8 mouse cellular contexts compared by ENCODE assay signal in the genomic region with DNA sequence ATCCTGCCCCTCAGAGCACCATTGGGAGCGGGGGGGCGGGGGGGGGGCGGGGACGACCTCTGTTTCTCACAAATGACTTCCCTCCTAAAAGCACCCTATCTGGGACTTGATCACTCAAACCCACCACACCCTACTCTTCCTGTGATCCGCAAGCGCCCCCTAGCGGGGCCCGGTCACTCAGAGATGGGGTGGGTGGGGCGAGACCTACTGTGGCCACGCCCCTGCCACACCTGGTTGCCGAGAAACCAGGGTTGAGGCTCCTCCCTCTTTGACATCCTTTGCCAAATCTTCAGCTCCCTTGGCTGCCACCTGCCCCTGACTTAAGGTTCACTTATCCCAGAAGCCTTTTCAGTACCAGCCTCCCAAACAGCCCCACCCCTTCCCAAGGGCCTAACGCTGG. TPM values are rescaled to one million over a fixed set of nuclear protein-coding genes. Genes with fewer than 3 reads are reported as not detected.
DNase-seq lines count a peak whose midpoint lies in the region; ATAC-seq and TF ChIP-seq lines count a peak whose summit lies in the region.

No protein-coding gene starts in this region.

- H3K4me1 ChIP-seq in hindbrain, embryonic 11.5 days (replicated peaks; ENCODE audit: control insufficient read depth, insufficient read depth, low read length): peaks cover 9% of the 10 kb centered on the region
- peaks cover 22% of the 10 kb centered on the region for H3K4me1 ChIP-seq in hindbrain, embryonic 16.5 days (ENCODE audit: control insufficient read depth, insufficient read depth, low read depth, low read length)
- H3K4me1 ChIP-seq in kidney, embryonic 15.5 days: peaks cover 54% of the 10 kb centered on the region
- H3K4me1 ChIP-seq in liver, embryonic 15.5 days (replicated peaks): peaks cover 74% of the 10 kb centered on the region
- H3K4me1 ChIP-seq in olfactory bulb, adult 2 months (ENCODE audit: control insufficient read depth, insufficient read depth, low read length): peaks cover 28% of the 10 kb centered on the region

- no peaks in the 10 kb centered on the region for H3K9me3 ChIP-seq in hindbrain, embryonic 11.5 days (ENCODE audit: control insufficient read depth, low read length)
- peaks cover 5% of the 10 kb centered on the region; the same call in 1 of the 2 replicates for H3K9me3 ChIP-seq in hindbrain, embryonic 16.5 days (ENCODE audit: control insufficient read depth, low read length)
- no peaks in the 10 kb centered on the region for H3K9me3 ChIP-seq in kidney, embryonic 15.5 days (replicated peaks)
- no peaks in the 10 kb centered on the region for H3K9me3 ChIP-seq in liver, embryonic 15.5 days (replicated peaks)

- H3K9ac ChIP-seq in hindbrain, embryonic 11.5 days (ENCODE audit: low read depth, low read length): no peak overlapping the region
- H3K9ac ChIP-seq in hindbrain, embryonic 16.5 days (ENCODE audit: low read depth, low read length): no peak overlapping the region
- no peak overlapping the region for H3K9ac ChIP-seq in kidney, embryonic 15.5 days
- H3K9ac ChIP-seq in liver, embryonic 15.5 days: no peak overlapping the region

- H3K4me3 ChIP-seq in hindbrain, embryonic 11.5 days (ENCODE audit: low read depth, low read length): no peak overlapping the region
- no peak overlapping the region for H3K4me3 ChIP-seq in hindbrain, embryonic 16.5 days (ENCODE audit: low read length)
- H3K4me3 ChIP-seq in kidney, embryonic 15.5 days (replicated peaks): no peak overlapping the region
- H3K4me3 ChIP-seq in liver, embryonic 15.5 days (replicated peaks): peak overlapping the region; percentile 57; the same call in 1 of the 2 replicates
- no peak overlapping the region for H3K4me3 ChIP-seq in olfactory bulb, adult 2 months (ENCODE audit: insufficient read depth, low read depth, low read length)

- intact Hi-C loops in gastrocnemius, postnatal 36 days (cut with DNase I): loop anchor here (5.0 kb wide), 5 partner anchors 36 to 146 kb away; partner anchors contain the start of genes Catsperd, Lonp1 and Rpl36

- peak; percentile 66 for DNase-seq in hindbrain, embryonic 11.5 days (ENCODE audit: low spot score)
- DNase-seq in c-Kit-positive CD71-positive TER-119-negative erythroid progenitor cells, embryonic 14.5 days (ENCODE audit: low read depth): peak; percentile 66
- peak; percentile 52 to 58 for DNase-seq in gastrocnemius, postnatal 36 days
- DNase-seq in thymus, postnatal 10 days (ENCODE audit: low spot score in 2 of 2): peak; percentile 82 to 92

- no peak overlapping the region for H3K4me2 ChIP-seq in hindbrain, embryonic 11.5 days (replicated peaks; ENCODE audit: low read depth, low read length)
- no peak overlapping the region for H3K4me2 ChIP-seq in hindbrain, embryonic 16.5 days (ENCODE audit: low read length)
- H3K4me2 ChIP-seq in kidney, embryonic 15.5 days: peak overlapping the region; percentile 99
- H3K4me2 ChIP-seq in liver, embryonic 15.5 days: peak overlapping the region; percentile 96

- no peak for TF ChIP-seq POLR2A in olfactory bulb, adult 2 months (IDR thresholded peaks at IDR 0.05; ENCODE audit: insufficient read depth, low read depth, low read length)

- H3K36me3 ChIP-seq in hindbrain, embryonic 11.5 days (ENCODE audit: control insufficient read depth, insufficient read depth, low read length): no peaks in the 10 kb centered on the region
- no peaks in the 10 kb centered on the region for H3K36me3 ChIP-seq in hindbrain, embryonic 16.5 days (ENCODE audit: control insufficient read depth, insufficient read depth, low read length)
- H3K36me3 ChIP-seq in kidney, embryonic 15.5 days: no peaks in the 10 kb centered on the region
- no peaks in the 10 kb centered on the region for H3K36me3 ChIP-seq in liver, embryonic 15.5 days (replicated peaks)

- 3% methylated on average over 12 of the region's 12 CpGs for WGBS in hindbrain, embryonic 11.5 days
- WGBS in hindbrain, embryonic 16.5 days: 6% methylated on average over 12 of the region's 12 CpGs
- WGBS in kidney, embryonic 15.5 days: 5% methylated on average over 12 of the region's 12 CpGs
- 5% methylated on average over 12 of the region's 12 CpGs for WGBS in liver, embryonic 15.5 days (ENCODE audit: insufficient replicate concordance)
- 6% methylated on average over 12 of the region's 12 CpGs for WGBS in olfactory bulb, adult 2 months

- no peak overlapping the region for H3K27ac ChIP-seq in hindbrain, embryonic 11.5 days (ENCODE audit: low read depth, low read length)
- no peak overlapping the region for H3K27ac ChIP-seq in hindbrain, embryonic 16.5 days (ENCODE audit: low read depth, low read length)
- H3K27ac ChIP-seq in kidney, embryonic 15.5 days: no peak overlapping the region
- peak overlapping the region; percentile 74; the same call in 1 of the 2 replicates for H3K27ac ChIP-seq in liver, embryonic 15.5 days (replicated peaks)
- H3K27ac ChIP-seq in olfactory bulb, adult 2 months (ENCODE audit: insufficient read depth, low read depth, low read length): no peak overlapping the region

- peaks cover 44% of the 10 kb centered on the region for H3K27me3 ChIP-seq in hindbrain, embryonic 11.5 days (ENCODE audit: control insufficient read depth, insufficient read depth, low read length)
- peaks cover 58% of the 10 kb centered on the region for H3K27me3 ChIP-seq in hindbrain, embryonic 16.5 days (replicated peaks; ENCODE audit: control insufficient read depth, insufficient read depth, low read length)
- peaks cover 52% of the 10 kb centered on the region for H3K27me3 ChIP-seq in kidney, embryonic 15.5 days
- peaks cover 60% of the 10 kb centered on the region for H3K27me3 ChIP-seq in liver, embryonic 15.5 days

- no peak for ATAC-seq in hindbrain, embryonic 11.5 days (ENCODE audit: low FRiP score)
- ATAC-seq in hindbrain, embryonic 16.5 days: no peak
- ATAC-seq in kidney, embryonic 15.5 days (replicated peaks; ENCODE audit: low FRiP score): 0 out of 2 replicates have a peak, but pooled peaks have one; percentile 7
- ATAC-seq in liver, embryonic 15.5 days (ENCODE audit: insufficient read depth): 0 out of 2 replicates have a peak, but pooled peaks have one; percentile 2

- peak; percentile 10; the same call in 1 of the 2 replicates for TF ChIP-seq CTCF in olfactory bulb, adult 2 months (IDR thresholded peaks at IDR 0.05; ENCODE audit: insufficient read depth, low read depth, low read length)

RNA-seq across cellular contexts. Expression of gene Nrtn, which starts 0.8 kb away (rescaled TPM):
- 4.4 and 4.6 TPM in 2 replicates for polyA plus RNA-seq in hindbrain, embryonic 11.5 days (2014; fragmentation: Nextera tagmentation; extraction: Ambion mirVana)
- 2.4 and 2.5 TPM in 2 replicates for polyA plus RNA-seq in hindbrain, embryonic 16.5 days (2015; fragmentation: Nextera tagmentation; extraction: Ambion mirVana)
- total RNA-seq in gastrocnemius, postnatal 36 days (2021): 1 to 10 TPM; 4.1 to 5.0 TPM
- polyA plus RNA-seq in kidney, embryonic 15.5 days (2015; fragmentation: Nextera tagmentation; extraction: Ambion mirVana): 6.5 and 7.1 TPM in 2 replicates
- polyA plus RNA-seq in liver, embryonic 15.5 days (2015; fragmentation: Nextera tagmentation; extraction: Ambion mirVana): 1.1 and 1.6 TPM in 2 replicates
- polyA plus RNA-seq in olfactory bulb, adult 2 months (2012; ENCODE audit: insufficient read depth, insufficient read length, low replicate concordance, missing spikeins): not detected in 2 replicates

RNA-seq across cellular contexts. Expression of gene Dus3l, which starts 6.4 kb away (rescaled TPM):
- 30.3 and 35.4 TPM in 2 replicates for polyA plus RNA-seq in hindbrain, embryonic 11.5 days (2014; fragmentation: Nextera tagmentation; extraction: Ambion mirVana)
- 97.3 and 99.9 TPM in 2 replicates for polyA plus RNA-seq in hindbrain, embryonic 16.5 days (2015; fragmentation: Nextera tagmentation; extraction: Ambion mirVana)
- total RNA-seq in gastrocnemius, postnatal 36 days (2021): 10 to 100 TPM; 13.4 to 16.1 TPM
- polyA plus RNA-seq in kidney, embryonic 15.5 days (2015; fragmentation: Nextera tagmentation; extraction: Ambion mirVana): 46.5 and 54.6 TPM in 2 replicates
- 12.5 and 14.4 TPM in 2 replicates for polyA plus RNA-seq in liver, embryonic 15.5 days (2015; fragmentation: Nextera tagmentation; extraction: Ambion mirVana)
- polyA plus RNA-seq in olfactory bulb, adult 2 months (2012; ENCODE audit: insufficient read depth, insufficient read length, low replicate concordance, missing spikeins): not detected in 2 replicates

RNA-seq across cellular contexts. Expression of gene Prr22, which starts 11.9 kb away (rescaled TPM):
- polyA plus RNA-seq in hindbrain, embryonic 11.5 days (2014; fragmentation: Nextera tagmentation; extraction: Ambion mirVana): 0.49 and 0.71 TPM in 2 replicates
- 0.60 and 1.0 TPM in 2 replicates for polyA plus RNA-seq in hindbrain, embryonic 16.5 days (2015; fragmentation: Nextera tagmentation; extraction: Ambion mirVana)
- total RNA-seq in gastrocnemius, postnatal 36 days (2021): under 1 TPM in 1 of 2 experiments, not detected in 1; 0.12 TPM
- polyA plus RNA-seq in kidney, embryonic 15.5 days (2015; fragmentation: Nextera tagmentation; extraction: Ambion mirVana): 1.7 and 1.8 TPM in 2 replicates
- polyA plus RNA-seq in liver, embryonic 15.5 days (2015; fragmentation: Nextera tagmentation; extraction: Ambion mirVana): 0.23 and 0.60 TPM in 2 replicates
- not detected in 2 replicates for polyA plus RNA-seq in olfactory bulb, adult 2 months (2012; ENCODE audit: insufficient read depth, insufficient read length, low replicate concordance, missing spikeins)

RNA-seq across cellular contexts. Expression of gene Vmac, which starts 40.3 kb away (rescaled TPM):
- 15.6 and 18.1 TPM in 2 replicates for polyA plus RNA-seq in hindbrain, embryonic 11.5 days (2014; fragmentation: Nextera tagmentation; extraction: Ambion mirVana)
- polyA plus RNA-seq in hindbrain, embryonic 16.5 days (2015; fragmentation: Nextera tagmentation; extraction: Ambion mirVana): 15.1 and 16.6 TPM in 2 replicates
- 1 to 10 TPM; 3.3 to 3.4 TPM for total RNA-seq in gastrocnemius, postnatal 36 days (2021)
- polyA plus RNA-seq in kidney, embryonic 15.5 days (2015; fragmentation: Nextera tagmentation; extraction: Ambion mirVana): 15.6 and 19.5 TPM in 2 replicates
- polyA plus RNA-seq in liver, embryonic 15.5 days (2015; fragmentation: Nextera tagmentation; extraction: Ambion mirVana): 2.4 and 2.6 TPM in 2 replicates
- not detected in 2 replicates for polyA plus RNA-seq in olfactory bulb, adult 2 months (2012; ENCODE audit: insufficient read depth, insufficient read length, low replicate concordance, missing spikeins)

RNA-seq across cellular contexts. Expression of gene Ndufa11, which starts 40.6 kb away (rescaled TPM):
- polyA plus RNA-seq in hindbrain, embryonic 11.5 days (2014; fragmentation: Nextera tagmentation; extraction: Ambion mirVana): 363 and 381 TPM in 2 replicates
- polyA plus RNA-seq in hindbrain, embryonic 16.5 days (2015; fragmentation: Nextera tagmentation; extraction: Ambion mirVana): 565 and 621 TPM in 2 replicates
- total RNA-seq in gastrocnemius, postnatal 36 days (2021): 100 to 1,000 TPM; 425 to 470 TPM
- 470 and 471 TPM in 2 replicates for polyA plus RNA-seq in kidney, embryonic 15.5 days (2015; fragmentation: Nextera tagmentation; extraction: Ambion mirVana)
- polyA plus RNA-seq in liver, embryonic 15.5 days (2015; fragmentation: Nextera tagmentation; extraction: Ambion mirVana): 210 and 226 TPM in 2 replicates
- polyA plus RNA-seq in olfactory bulb, adult 2 months (2012; ENCODE audit: insufficient read depth, insufficient read length, low replicate concordance, missing spikeins): not detected in 2 replicates

Comparison
In these comparisons a context has a peak if more than half of its experiments do, and no peak if none do; other contexts are left out.
1. ATAC-seq: peak in kidney, embryonic 15.5 days (single experiment) and liver, embryonic 15.5 days (single experiment); none in hindbrain, embryonic 11.5 days (single experiment) and hindbrain, embryonic 16.5 days (single experiment).
2. H3K4me2 ChIP-seq: peak in kidney, embryonic 15.5 days (single experiment) and liver, embryonic 15.5 days (single experiment); none in hindbrain, embryonic 11.5 days (single experiment) and hindbrain, embryonic 16.5 days (single experiment).
3. Peak in every context shown above with its lines, with median percentiles within 50 percentile points of each other: DNase-seq.